Mouse (Mus musculus): Measurements from ENCODE around the gene Icam5. TPM values are rescaled to one million over a fixed set of nuclear protein-coding genes. Genes with fewer than 3 reads are reported as not detected.

Icam5 gene
- polyA plus RNA-seq, 1 experiment from 2014 or later: 0.20 TPM

- WGBS: 53% methylated on average over 8 of the region's 8 CpGs
- no peak for ATAC-seq (ENCODE audit: insufficient number of reproducible peaks, low FRiP score, low TSS enrichment, low read depth)
- Histone ChIP-seq H3K9me3 (replicated peaks) (no peaks in the 10 kb centered on the region), H3K9ac (no peak overlapping the region), H3K36me3 (no peaks in the 10 kb centered on the region), H3K4me1 (peaks cover 37% of the 10 kb centered on the region), H3K4me3 (replicated peaks) (no peak overlapping the region), H3K4me2 (replicated peaks) (no peak overlapping the region), H3K27me3 (peaks cover 32% of the 10 kb centered on the region), H3K27ac (replicated peaks) (no peak overlapping the region)
Observed at GRCm38 (mm10) chr9:21027774-21028290, 4.0 kb upstream of the Icam5 start.

GRCm38 (mm10) chr9:21028560-21029110 lies 3.2 kb upstream of the Icam5 start:
- H3K4me3 ChIP-seq (replicated peaks): no peak overlapping the region

GRCm38 (mm10) chr9:21029291-21030054 lies 2.4 kb upstream of the Icam5 start, which contains the start of gene Icam4:
Gene Icam4, plus strand, starts transcription at chr9:21029373.
- H3K36me3 ChIP-seq: no peaks in the 10 kb centered on the region
- H3K9me3 ChIP-seq (replicated peaks): no peaks in the 10 kb centered on the region
- H3K4me1 ChIP-seq: peaks cover 47% of the 10 kb centered on the region
- H3K4me2 ChIP-seq (replicated peaks): peak within 1 kb of the TSS; percentile 98
- WGBS: 2% methylated on average over 37 of the region's 37 CpGs
- no peak for ATAC-seq (ENCODE audit: insufficient number of reproducible peaks, low FRiP score, low TSS enrichment, low read depth)
- no peak within 1 kb of the TSS for H3K9ac ChIP-seq
- H3K27me3 ChIP-seq: peaks cover 47% of the 10 kb centered on the region
- no peak within 1 kb of the TSS for H3K27ac ChIP-seq (replicated peaks)
- H3K4me3 ChIP-seq (replicated peaks): peak within 1 kb of the TSS; percentile 59

More at GRCm38 (mm10) chr9:21028560-21029110, 3.2 kb upstream of the Icam5 start:
- Histone ChIP-seq H3K36me3 (no peaks in the 10 kb centered on the region), H3K27me3 (peaks cover 40% of the 10 kb centered on the region), H3K4me2 (replicated peaks) (no peak overlapping the region), H3K27ac (replicated peaks) (no peak overlapping the region), H3K9ac (no peak overlapping the region), H3K9me3 (replicated peaks) (no peaks in the 10 kb centered on the region), H3K4me1 (peaks cover 45% of the 10 kb centered on the region)
- ATAC-seq (ENCODE audit: insufficient number of reproducible peaks, low FRiP score, low TSS enrichment, low read depth): no peak
- WGBS: 65% methylated on average over 6 of the region's 6 CpGs

GRCm38 (mm10) chr9:21030055-21030600 lies 1.7 kb upstream of the Icam5 start:
- Histone ChIP-seq H3K27ac (replicated peaks) (no peak overlapping the region), H3K27me3 (peaks cover 54% of the 10 kb centered on the region), H3K36me3 (no peaks in the 10 kb centered on the region), H3K9ac (no peak overlapping the region), H3K4me1 (peaks cover 52% of the 10 kb centered on the region), H3K4me3 (replicated peaks) (peak overlapping the region; percentile 59), H3K4me2 (replicated peaks) (peak overlapping the region; percentile 98), H3K9me3 (replicated peaks) (no peaks in the 10 kb centered on the region)
- WGBS: 25% methylated on average over 22 of the region's 22 CpGs
- ATAC-seq (ENCODE audit: insufficient number of reproducible peaks, low FRiP score, low TSS enrichment, low read depth): no peak

- Histone ChIP-seq H3K4me3 (replicated peaks) (peak overlapping the region; percentile 59), H3K9ac (no peak overlapping the region), H3K4me2 (replicated peaks) (peak overlapping the region; percentile 98), H3K4me1 (peaks cover 52% of the 10 kb centered on the region), H3K27me3 (peaks cover 60% of the 10 kb centered on the region), H3K36me3 (no peaks in the 10 kb centered on the region), H3K9me3 (replicated peaks) (no peaks in the 10 kb centered on the region), H3K27ac (replicated peaks) (peak overlapping the region; percentile 49; the same call in 1 of the 2 replicates)
- peak; percentile 73 for ATAC-seq (ENCODE audit: insufficient number of reproducible peaks, low FRiP score, low TSS enrichment, low read depth)
- under 1% methylated on average over 13 of the region's 13 CpGs for WGBS
Observed at GRCm38 (mm10) chr9:21030781-21031250, 1.1 kb upstream of the Icam5 start.

- H3K4me2 ChIP-seq (replicated peaks): peak overlapping the region; percentile 98
- 0 out of 2 replicates have a peak overlapping the region, but pooled peaks have one; percentile 21 for H3K9ac ChIP-seq
- H3K27ac ChIP-seq (replicated peaks): peak overlapping the region; percentile 49; the same call in 1 of the 2 replicates
- H3K4me1 ChIP-seq: peaks cover 55% of the 10 kb centered on the region
- no peaks in the 10 kb centered on the region for H3K9me3 ChIP-seq (replicated peaks)
- peak overlapping the region; percentile 59 for H3K4me3 ChIP-seq (replicated peaks)
- no peaks in the 10 kb centered on the region for H3K36me3 ChIP-seq
- WGBS: under 1% methylated on average over 36 of the region's 36 CpGs
- H3K27me3 ChIP-seq: peaks cover 66% of the 10 kb centered on the region
- peak; percentile 31; the same call in 1 of the 2 replicates for ATAC-seq (ENCODE audit: insufficient number of reproducible peaks, low FRiP score, low TSS enrichment, low read depth)
Observed at GRCm38 (mm10) chr9:21031251-21031895, 500 bp upstream of the Icam5 start.

- 2% methylated on average over 7 of the region's 7 CpGs for WGBS
- 0 out of 2 replicates have a peak overlapping the region, but pooled peaks have one; percentile 37 for H3K9ac ChIP-seq
- H3K36me3 ChIP-seq: no peaks in the 10 kb centered on the region
- H3K4me2 ChIP-seq (replicated peaks): peak overlapping the region; percentile 98
- peaks cover 77% of the 10 kb centered on the region for H3K27me3 ChIP-seq
- H3K9me3 ChIP-seq (replicated peaks): no peaks in the 10 kb centered on the region
- no peak overlapping the region for H3K27ac ChIP-seq (replicated peaks)
- peak overlapping the region; percentile 59 for H3K4me3 ChIP-seq (replicated peaks)
- no peak for ATAC-seq (ENCODE audit: insufficient number of reproducible peaks, low FRiP score, low TSS enrichment, low read depth)
- peaks cover 65% of the 10 kb centered on the region for H3K4me1 ChIP-seq
Observed at GRCm38 (mm10) chr9:21032491-21032890, 618 bp downstream of the Icam5 start.

- H3K27ac ChIP-seq (replicated peaks): no peak overlapping the region
- H3K9ac ChIP-seq: peak overlapping the region; percentile 37; the same call in 1 of the 2 replicates
- H3K4me2 ChIP-seq (replicated peaks): peak overlapping the region; percentile 98
- H3K4me1 ChIP-seq: peaks cover 67% of the 10 kb centered on the region
- H3K27me3 ChIP-seq: peaks cover 84% of the 10 kb centered on the region
- ATAC-seq (ENCODE audit: insufficient number of reproducible peaks, low FRiP score, low TSS enrichment, low read depth): 0 out of 2 replicates have a peak, but pooled peaks have one; percentile 52
- 1% methylated on average over 33 of the region's 34 CpGs for WGBS
- peak overlapping the region; percentile 59 for H3K4me3 ChIP-seq (replicated peaks)
- no peaks in the 10 kb centered on the region for H3K9me3 ChIP-seq (replicated peaks)
- H3K36me3 ChIP-seq: no peaks in the 10 kb centered on the region
Observed at GRCm38 (mm10) chr9:21033136-21033535, 1.3 kb downstream of the Icam5 start.

GRCm38 (mm10) chr9:21034481-21035085 lies 2.7 kb downstream of the Icam5 start:
- Histone ChIP-seq H3K4me2 (replicated peaks) (no peak overlapping the region), H3K9me3 (replicated peaks) (no peaks in the 10 kb centered on the region), H3K4me3 (replicated peaks) (0 out of 2 replicates have a peak overlapping the region, but pooled peaks have one; percentile 3), H3K27me3 (peaks cover 86% of the 10 kb centered on the region), H3K4me1 (peaks cover 59% of the 10 kb centered on the region), H3K27ac (replicated peaks) (no peak overlapping the region), H3K9ac (no peak overlapping the region), H3K36me3 (no peaks in the 10 kb centered on the region)
- no peak for ATAC-seq (ENCODE audit: insufficient number of reproducible peaks, low FRiP score, low TSS enrichment, low read depth)
- 4% methylated on average over 17 of the region's 17 CpGs for WGBS

- peaks cover 50% of the 10 kb centered on the region for H3K4me1 ChIP-seq
- H3K4me3 ChIP-seq (replicated peaks): no peak overlapping the region
- no peaks in the 10 kb centered on the region for H3K9me3 ChIP-seq (replicated peaks)
- H3K27ac ChIP-seq (replicated peaks): no peak overlapping the region
- 24% methylated on average over 9 of the region's 9 CpGs for WGBS
- no peak overlapping the region for H3K9ac ChIP-seq
- no peak for ATAC-seq (ENCODE audit: insufficient number of reproducible peaks, low FRiP score, low TSS enrichment, low read depth)
- H3K36me3 ChIP-seq: no peaks in the 10 kb centered on the region
- peaks cover 88% of the 10 kb centered on the region for H3K27me3 ChIP-seq
- H3K4me2 ChIP-seq (replicated peaks): no peak overlapping the region
Observed at GRCm38 (mm10) chr9:21035586-21035985, 3.7 kb downstream of the Icam5 start.

All from embryonic facial prominence, embryonic 15.5 days (tissue).